Mouse (Mus musculus) ES-Bruce4 (cell line): ENCODE data around the gene Cldn1. TPM values are rescaled to one million over a fixed set of nuclear protein-coding genes. Genes with fewer than 3 reads are reported as not detected.
A peak's percentile ranks its signal among the peaks of the same experiment; 100 is the strongest.

Experiments
- H3K27ac ChIP-seq: 2 replicates; pipeline ENCODE4 v1.5.1; 2012; ENCODE audit warnings: low read length, inconsistent platforms; ENCODE audit not compliant: insufficient read depth
- H3K27me3 ChIP-seq: 2 replicates; pipeline ENCODE4 v1.6.1; 2012; ENCODE audit warnings: mild to moderate bottlenecking, low read length, inconsistent platforms; ENCODE audit not compliant: control insufficient read depth, poor library complexity, insufficient read depth, severe bottlenecking
- H3K36me3 ChIP-seq: 2 replicates; pipeline ENCODE4 v1.6.1; 2012; ENCODE audit warnings: inconsistent platforms, mild to moderate bottlenecking, low read length, moderate library complexity; ENCODE audit not compliant: control insufficient read depth, poor library complexity, insufficient read depth, severe bottlenecking
- H3K4me1 ChIP-seq: one replicate; pipeline ENCODE4 v1.8.1; 2011; ENCODE audit warnings: low read length; ENCODE audit not compliant: control insufficient read depth, insufficient read depth
- H3K4me3 ChIP-seq: 2 replicates; pipeline ENCODE4 v1.5.1; 2011; ENCODE audit warnings: low read depth, mild to moderate bottlenecking, low read length
- H3K9ac ChIP-seq: 2 replicates; pipeline ENCODE4 v1.6.1; 2012; ENCODE audit warnings: low read depth, mild to moderate bottlenecking, inconsistent platforms; ENCODE audit not compliant: poor library complexity, severe bottlenecking
- H3K9me3 ChIP-seq: replicated peaks from 2 replicates; pipeline ENCODE4 v1.6.1; 2012; ENCODE audit warnings: mild to moderate bottlenecking, low read length, inconsistent platforms; ENCODE audit not compliant: control insufficient read depth, poor library complexity, insufficient read depth, severe bottlenecking
- CTCF ChIP-seq: IDR thresholded peaks from one replicate; pipeline ENCODE4 v1.8.1; 2011; ENCODE audit warnings: low read depth, low read length
- EP300 ChIP-seq: IDR thresholded peaks from 2 replicates; pipeline ENCODE4 v1.6.1; 2011; ENCODE audit warnings: low read depth, low read length; ENCODE audit not compliant: insufficient read depth
- POLR2A ChIP-seq: IDR thresholded peaks from one replicate; pipeline ENCODE4 v1.8.1; 2011; ENCODE audit warnings: low read length; ENCODE audit not compliant: insufficient read depth
- polyA plus RNA-seq: library from polyadenylated mRNA; stranded (reverse); fragments of >200 nt; gene quantifications from 2 replicates; pipeline ENCODE4 v1.2.4, GENCODE M21; 2011; ENCODE audit warnings: low read depth; ENCODE audit not compliant: missing spikeins, insufficient read depth, insufficient read length

The Cldn1 gene
- 0.97 and 1.2 TPM in 2 replicates for polyA plus RNA-seq

DNA sequence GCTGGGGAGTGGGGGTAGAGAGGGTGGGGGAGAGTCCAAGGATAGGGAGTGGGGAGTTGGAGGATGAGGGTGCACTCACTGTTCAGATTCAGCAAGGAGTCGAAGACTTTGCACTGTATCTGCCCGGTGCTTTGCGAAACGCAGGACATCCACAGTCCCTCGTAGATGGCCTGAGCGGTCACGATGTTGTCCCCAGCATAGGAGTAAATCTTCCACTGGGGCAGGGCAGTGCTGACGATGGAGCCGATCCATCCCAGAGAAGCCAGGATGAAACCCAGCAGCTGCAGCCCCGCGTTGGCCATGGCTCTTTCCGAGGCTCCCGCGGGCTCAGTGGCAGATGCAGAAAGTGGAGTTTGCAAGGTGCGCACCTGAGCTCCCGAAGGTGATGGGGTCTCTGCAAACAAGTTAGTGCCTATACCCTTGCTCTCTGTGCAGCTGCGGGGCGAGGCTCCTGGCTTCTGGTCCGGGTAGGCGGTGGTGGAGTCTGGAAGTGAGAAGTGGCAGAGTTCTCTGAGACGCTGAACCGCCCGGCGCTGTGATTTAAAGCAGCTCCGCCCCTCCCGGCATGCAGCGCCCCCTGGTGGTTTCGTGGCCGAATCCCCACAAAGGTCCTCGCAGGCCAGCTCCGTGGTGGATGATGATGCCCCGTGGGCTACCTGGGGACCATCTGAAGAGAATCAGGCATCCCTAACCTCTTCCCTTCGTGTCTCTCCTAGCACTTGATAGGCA is at the start of gene Cldn1:
Cldn1 (minus strand) TSS at position 517 of the 729 bp plus-strand sequence.
- no peak for TF ChIP-seq POLR2A
- TF ChIP-seq CTCF, result peak; percentile 70
- Histone ChIP-seq H3K27ac (no peak within 1 kb of the TSS), H3K27me3 (no peaks in the 10 kb centered on the region; the same call in 1 of the 2 replicates), H3K4me3 (peak within 1 kb of the TSS; percentile 48), H3K4me1 (no peaks in the 10 kb centered on the region), H3K36me3 (no peaks in the 10 kb centered on the region), H3K9me3 (no peaks in the 10 kb centered on the region), H3K9ac (no peak within 1 kb of the TSS)

DNA sequence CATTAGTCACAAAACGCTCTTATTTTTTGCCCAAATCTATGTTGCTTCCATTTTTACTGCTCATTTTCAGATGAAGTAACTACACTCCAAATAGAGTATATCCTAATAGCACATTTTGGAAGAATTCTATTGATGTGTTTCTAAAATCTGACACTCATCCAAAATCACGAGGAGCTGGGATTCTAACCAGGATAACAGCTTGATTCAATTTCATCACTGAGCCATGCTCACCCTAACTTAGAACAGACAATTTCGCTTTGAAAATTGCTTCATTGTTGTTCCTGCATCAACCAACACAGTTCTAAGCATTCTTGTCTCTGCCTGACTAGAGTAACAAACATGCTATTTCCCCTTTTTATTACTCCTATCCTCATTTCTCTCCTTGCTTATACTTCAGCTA is 47.0 kb upstream of the Cldn1 start:
- no peak for TF ChIP-seq EP300
- TF ChIP-seq POLR2A, result no peak
- TF ChIP-seq CTCF, result no peak
- Histone ChIP-seq H3K27ac (no peak overlapping the region), H3K4me3 (no peak overlapping the region), H3K36me3 (no peaks in the 10 kb centered on the region), H3K9ac (no peak overlapping the region), H3K27me3 (no peaks in the 10 kb centered on the region), H3K4me1 (no peaks in the 10 kb centered on the region), H3K9me3 (no peaks in the 10 kb centered on the region)

DNA sequence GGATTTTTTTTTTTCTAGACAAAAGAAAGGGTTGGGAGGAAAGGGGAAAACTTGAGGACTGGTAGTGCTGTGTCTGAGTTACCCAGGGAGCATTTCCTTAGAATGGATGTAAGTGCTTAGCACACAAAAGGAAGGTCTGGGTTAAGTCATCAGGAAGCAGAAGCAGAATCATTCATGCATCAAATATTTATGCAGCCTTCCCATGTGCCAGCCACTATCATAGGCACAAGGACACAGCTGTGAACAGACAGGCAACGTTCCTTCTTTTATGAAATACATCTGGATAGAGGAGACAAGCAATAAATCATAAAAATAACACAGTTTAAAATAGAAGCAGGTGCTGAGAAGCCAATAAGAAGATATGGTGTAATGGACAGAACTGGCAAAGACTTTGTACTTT is 32.4 kb upstream of the Cldn1 start:
- Histone ChIP-seq H3K27ac (no peak overlapping the region), H3K4me1 (no peaks in the 10 kb centered on the region), H3K27me3 (no peaks in the 10 kb centered on the region), H3K9ac (no peak overlapping the region), H3K36me3 (no peaks in the 10 kb centered on the region), H3K4me3 (no peak overlapping the region), H3K9me3 (no peaks in the 10 kb centered on the region)
- no peak for TF ChIP-seq POLR2A
- TF ChIP-seq CTCF, result no peak
- TF ChIP-seq EP300, result no peak

DNA sequence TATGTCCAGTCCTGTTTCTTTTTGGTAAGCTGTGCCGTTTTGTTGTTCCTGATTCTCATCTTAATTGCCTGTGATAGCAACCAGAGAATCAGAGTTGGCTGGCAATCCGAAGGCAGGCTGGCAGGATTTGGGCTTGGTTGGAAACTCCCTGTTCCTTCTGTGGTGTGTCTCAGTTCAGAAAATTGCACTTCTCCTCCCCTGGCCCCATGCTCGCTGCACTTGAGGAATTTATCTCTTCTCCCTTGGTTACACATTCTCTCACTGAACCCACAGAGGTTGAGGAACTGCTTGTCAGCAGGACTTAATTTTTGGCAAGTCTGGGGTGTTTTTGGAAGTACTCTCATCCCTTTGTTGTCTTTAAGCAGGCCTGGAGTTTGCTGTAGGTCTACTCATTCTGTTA is 29.3 kb upstream of the Cldn1 start:
- no peaks in the 10 kb centered on the region for H3K4me1 ChIP-seq
- H3K36me3 ChIP-seq, result no peaks in the 10 kb centered on the region
- no peak overlapping the region for H3K9ac ChIP-seq
- TF ChIP-seq EP300 (no peak), CTCF (no peak), POLR2A (no peak)
- H3K4me3 ChIP-seq, result no peak overlapping the region
- no peaks in the 10 kb centered on the region for H3K9me3 ChIP-seq
- no peaks in the 10 kb centered on the region for H3K27me3 ChIP-seq
- H3K27ac ChIP-seq, result no peak overlapping the region

DNA sequence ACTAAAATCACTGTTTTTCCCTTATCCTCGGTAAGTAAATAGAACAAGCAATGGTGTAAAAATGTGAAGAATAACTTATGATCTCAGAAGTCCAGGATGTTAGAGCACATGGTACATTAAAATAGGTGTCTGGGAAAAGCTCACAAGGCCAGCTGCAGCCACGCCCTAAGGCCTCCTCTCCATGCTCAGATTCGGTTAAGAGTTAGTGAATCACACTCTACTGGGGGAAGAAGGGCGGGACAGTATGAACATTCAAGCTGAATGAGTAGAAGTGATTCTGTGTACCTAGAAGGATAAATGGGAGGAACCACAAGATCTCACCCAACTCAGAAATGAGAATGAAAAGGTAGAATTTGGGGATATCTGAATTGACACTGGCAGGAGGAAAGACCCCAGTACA is 28.9 kb upstream of the Cldn1 start:
- no peaks in the 10 kb centered on the region for H3K36me3 ChIP-seq
- H3K27ac ChIP-seq, result no peak overlapping the region
- H3K4me3 ChIP-seq, result no peak overlapping the region
- H3K4me1 ChIP-seq, result no peaks in the 10 kb centered on the region
- no peaks in the 10 kb centered on the region for H3K9me3 ChIP-seq
- no peak for TF ChIP-seq CTCF
- H3K27me3 ChIP-seq, result no peaks in the 10 kb centered on the region
- H3K9ac ChIP-seq, result no peak overlapping the region

DNA sequence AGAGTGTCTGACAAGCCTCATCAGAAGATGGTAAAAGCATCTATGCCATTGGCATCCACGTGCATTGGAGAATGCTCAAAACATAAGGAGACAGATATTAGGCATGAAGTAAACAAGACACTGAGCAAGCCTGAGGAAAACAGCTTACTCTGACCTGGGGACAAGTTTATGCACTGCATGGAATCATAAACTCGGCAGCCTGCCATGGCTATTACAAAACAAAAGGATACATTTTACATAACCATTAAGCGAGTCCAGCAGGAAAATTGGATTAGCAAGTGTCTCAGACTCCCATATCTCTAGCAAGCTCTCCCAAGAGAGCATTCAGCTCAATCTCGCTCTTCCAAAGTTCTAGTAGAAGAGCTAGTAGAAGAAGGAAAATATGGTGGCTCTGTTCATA is 19.3 kb upstream of the Cldn1 start:
- no peaks in the 10 kb centered on the region for H3K4me1 ChIP-seq
- H3K9me3 ChIP-seq, result no peaks in the 10 kb centered on the region
- H3K27ac ChIP-seq, result no peak overlapping the region
- H3K9ac ChIP-seq, result no peak overlapping the region
- H3K27me3 ChIP-seq, result no peaks in the 10 kb centered on the region
- TF ChIP-seq EP300 (no peak), CTCF (no peak), POLR2A (no peak)
- H3K36me3 ChIP-seq, result no peaks in the 10 kb centered on the region
- no peak overlapping the region for H3K4me3 ChIP-seq
